Mouse (Mus musculus) liver, embryonic 12.5 days (tissue): Measurements from ENCODE around the gene Gm10488. TPM values are rescaled to one million over a fixed set of nuclear protein-coding genes. Genes with fewer than 3 reads are reported as not detected.
"Not testable (repeated sequence)": the region's sequence is repeated elsewhere in the genome, so short reads cannot be mapped to it uniquely, and the experiment has no call there.

Experiments used
- ATAC-seq: fragments of 200-750 bp; cut with Nextera tagmentation; 2 replicates; pipeline ENCODE4 v1.8.0; 2017; ENCODE audit warnings: moderate number of reproducible peaks, mild to moderate bottlenecking, moderate library complexity
- H3K27ac ChIP-seq: fragments of 300-500 bp; sonication (generic); 2 replicates; pipeline ENCODE4 v1.5.1; 2016; ENCODE audit warnings: mild to moderate bottlenecking
- H3K27me3 ChIP-seq: fragments of 300-500 bp; sonication (generic); replicated peaks from 2 replicates; pipeline ENCODE4 v1.6.1; 2016; ENCODE audit warnings: mild to moderate bottlenecking, moderate library complexity
- H3K36me3 ChIP-seq: fragments of 300-500 bp; sonication (generic); 2 replicates; pipeline ENCODE4 v1.6.1; 2016; ENCODE audit warnings: mild to moderate bottlenecking, moderate library complexity
- H3K4me1 ChIP-seq: fragments of 300-500 bp; sonication (generic); 2 replicates; pipeline ENCODE4 v1.6.1; 2016
- H3K4me2 ChIP-seq: fragments of 300-500 bp; sonication (generic); 2 replicates; pipeline ENCODE4 v1.6.1; 2016; ENCODE audit warnings: mild to moderate bottlenecking, moderate library complexity
- H3K4me3 ChIP-seq: fragments of 300-500 bp; sonication (generic); 2 replicates; pipeline ENCODE4 v1.5.1; 2016; ENCODE audit warnings: mild to moderate bottlenecking, moderate library complexity
- H3K9ac ChIP-seq: fragments of 300-500 bp; sonication (generic); 2 replicates; pipeline ENCODE4 v1.6.1; 2016; ENCODE audit warnings: mild to moderate bottlenecking, moderate library complexity
- H3K9me3 ChIP-seq: fragments of 300-500 bp; sonication (generic); replicated peaks from 2 replicates; pipeline ENCODE4 v1.6.1; 2016; ENCODE audit warnings: mild to moderate bottlenecking, moderate library complexity
- whole genome bisulfite sequencing: fragments of 180-500 bp; shearing (Covaris S2); methylation state at CpG from one replicate; pipeline ENCODE4 v1.1.7; 2016; ENCODE audit not compliant: insufficient replicate concordance; 5-methylcytosine and 5-hydroxymethylcytosine counted together
- microRNA-seq: library from miRNA; unstranded; fragments of <30 nt; microRNA quantifications from one replicate; pipeline ENCODE4, GENCODE M21; 2017
- polyA plus RNA-seq: library from polyadenylated mRNA; unstranded; fragments of >200 nt; fragmentation: Nextera tagmentation; extraction: Ambion mirVana; gene quantifications from 2 replicates; pipeline ENCODE4 v1.2.1, GENCODE M21; 2016

Gene Gm10488
- polyA plus RNA-seq = not detected in 2 replicates

DNA sequence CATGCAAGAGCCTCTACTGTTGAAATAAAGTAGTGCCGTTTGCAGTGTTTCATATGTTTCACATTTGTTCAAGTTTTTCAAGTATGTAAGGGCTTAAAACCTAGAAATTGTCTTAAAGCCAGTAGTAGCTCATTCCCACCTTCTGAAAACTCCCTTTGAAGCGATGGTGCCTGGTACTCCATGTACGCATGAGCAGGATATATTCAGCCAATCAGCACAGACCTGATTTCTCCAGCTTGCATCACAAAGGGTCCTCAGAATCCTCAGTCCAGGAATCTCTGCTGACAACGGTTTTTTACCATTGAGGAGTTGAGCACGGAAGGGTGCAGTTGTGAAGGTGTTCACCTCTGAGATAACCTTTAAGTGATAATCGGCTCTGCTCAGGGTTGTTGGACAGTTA, at the start of gene Gm10488:
Gm10488 (plus strand) TSS at position 301 of the 400 bp plus-strand sequence.
- not testable (repeated sequence) for H3K27me3 ChIP-seq, H3K27ac ChIP-seq, H3K9me3 ChIP-seq, H3K4me2 ChIP-seq, H3K4me1 ChIP-seq, H3K4me3 ChIP-seq, H3K9ac ChIP-seq, H3K36me3 ChIP-seq, ATAC-seq
- WGBS = no CpG with 5 or more reads among the region's 6 CpGs

Small RNA genes within 50 kb of the gene (microRNA-seq; reads per million reads assigned to microRNA genes)
- not detected for gene Gm44298
